Mouse (Mus musculus) megakaryocyte, adult 5-6 weeks (primary cell): ENCODE data around the gene Papln. TPM values are rescaled to one million over a fixed set of nuclear protein-coding genes. Genes with fewer than 3 reads are reported as not detected.

ENCODE experiments used
- ATAC-seq: 2 replicates; pipeline ENCODE4 v1.8.0; 2016; ENCODE audit warnings: mild to moderate bottlenecking, inconsistent platforms; ENCODE audit not compliant: poor library complexity, severe bottlenecking
- total RNA-seq, 2 experiments: library from RNA; stranded (forward) in 1 of 2; stranded (reverse) in 1 of 2; fragments of 153-499, 151-499 nt in 1 of 2; fragments of 221-1000, 200-1000 nt in 1 of 2; gene quantifications; 2 replicates each; pipeline versions ENCODE4 v1.2.3 to v1.2.4; 2015 to 2017

Gene Papln
- total RNA-seq, 2 experiments from 2014 or later = not detected

GRCm38 (mm10) chr12:83803641-83804040 is 40.2 kb downstream of the Papln start:
- ATAC-seq = no peak

- no peak for ATAC-seq
Observed at GRCm38 (mm10) chr12:83811901-83812300, 48.5 kb downstream of the Papln start.

GRCm38 (mm10) chr12:83816616-83817015 is 53.2 kb downstream of the Papln start:
- ATAC-seq = no peak

GRCm38 (mm10) chr12:83830424-83830823 is 67.0 kb downstream of the Papln start:
- no peak for ATAC-seq

GRCm38 (mm10) chr12:83833979-83834378 is 70.5 kb downstream of the Papln start:
- no peak for ATAC-seq

GRCm38 (mm10) chr12:83841409-83842190 is 78.2 kb downstream of the Papln start:
- no peak for ATAC-seq

Other genes starting within 250 kb of the Papln start
- 3.5 and 5.8 TPM in 2 replicates for gene Dcaf4, start 243.2 kb upstream of the Papln start, total RNA-seq (2015)
- 5.1 and 5.4 TPM in 2 replicates for gene Dcaf4, start 243.2 kb upstream of the Papln start, total RNA-seq (2017)
- gene Zfyve1, start 166.4 kb upstream of the Papln start, total RNA-seq (2015) = 8.3 and 10.1 TPM in 2 replicates
- 13.6 and 18.8 TPM in 2 replicates for gene Zfyve1, start 166.4 kb upstream of the Papln start, total RNA-seq (2017)
- gene Rbm25, start 132.4 kb upstream of the Papln start, total RNA-seq (2015) = 117 and 145 TPM in 2 replicates
- gene Rbm25, start 132.4 kb upstream of the Papln start, total RNA-seq (2017) = 127 and 162 TPM in 2 replicates
- 108 and 111 TPM in 2 replicates for gene Psen1, start 75.5 kb upstream of the Papln start, total RNA-seq (2015)
- gene Psen1, start 75.5 kb upstream of the Papln start, total RNA-seq (2017) = 94.4 and 120 TPM in 2 replicates
- 28.4 and 35.7 TPM in 2 replicates for gene Numb, start 158.3 kb downstream of the Papln start, total RNA-seq (2015)
- 34.4 and 36.0 TPM in 2 replicates for gene Numb, start 158.3 kb downstream of the Papln start, total RNA-seq (2017)
- 10.1 and 11.2 TPM in 2 replicates for gene Riox1, start 187.0 kb downstream of the Papln start, total RNA-seq (2015)
- gene Riox1, start 187.0 kb downstream of the Papln start, total RNA-seq (2017) = 10.1 and 13.4 TPM in 2 replicates
- gene Heatr4, start 221.2 kb downstream of the Papln start, total RNA-seq (2015) = not detected in 2 replicates
- gene Heatr4, start 221.2 kb downstream of the Papln start, total RNA-seq (2017) = not detected in 2 replicates
- 4.2 and 8.0 TPM in 2 replicates for gene Acot2, start 224.2 kb downstream of the Papln start, total RNA-seq (2015)
- 1.4 and 5.4 TPM in 2 replicates for gene Acot2, start 224.2 kb downstream of the Papln start, total RNA-seq (2017)
- 2.5 and 6.0 TPM in 2 replicates for gene Acot1, start 245.9 kb downstream of the Papln start, total RNA-seq (2015)
- gene Acot1, start 245.9 kb downstream of the Papln start, total RNA-seq (2017) = 10.6 and 11.8 TPM in 2 replicates